Mouse (Mus musculus): ENCODE results near the gene Anxa10. TPM values are rescaled to one million over a fixed set of nuclear protein-coding genes. Genes with fewer than 3 reads are reported as not detected.
A peak's percentile ranks its signal among the peaks of the same experiment; 100 is the strongest.

Gene Anxa10
- polyA plus RNA-seq (2016; fragmentation: Nextera tagmentation; extraction: Ambion mirVana): not detected in 2 replicates

DNA sequence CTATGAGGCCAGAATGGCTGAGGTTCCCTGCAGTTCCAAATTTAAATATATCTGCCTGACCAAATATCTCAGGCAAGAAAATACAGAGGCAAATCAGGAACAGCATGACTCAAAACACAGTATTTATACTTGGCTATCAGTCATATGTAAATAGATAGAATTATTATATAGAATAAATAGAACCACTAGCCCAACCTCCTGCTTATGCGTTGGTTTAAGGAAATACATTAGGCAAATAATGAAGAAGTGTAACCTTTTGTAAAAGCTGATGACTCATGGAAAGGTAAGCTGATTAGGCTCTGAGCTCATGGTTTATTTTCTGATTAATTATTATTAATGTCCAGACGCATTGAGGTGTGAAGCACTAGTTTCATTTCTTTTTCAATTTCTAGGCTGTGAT is at the start of gene Anxa10:
Anxa10 (minus strand) TSS at position 53 of the 400 bp plus-strand sequence.
- no peaks in the 10 kb centered on the region for H3K4me1 ChIP-seq
- no peak within 1 kb of the TSS for H3K4me3 ChIP-seq
- H3K27ac ChIP-seq: no peak within 1 kb of the TSS
- no peaks in the 10 kb centered on the region for H3K27me3 ChIP-seq (replicated peaks)
- WGBS: 92% methylated on average over 2 of the region's 2 CpGs
- H3K9ac ChIP-seq: no peak within 1 kb of the TSS
- H3K4me2 ChIP-seq (replicated peaks): no peak within 1 kb of the TSS
- no peaks in the 10 kb centered on the region for H3K9me3 ChIP-seq
- no peak for ATAC-seq (ENCODE audit: low FRiP score, low read depth)
- no peaks in the 10 kb centered on the region for H3K36me3 ChIP-seq

DNA sequence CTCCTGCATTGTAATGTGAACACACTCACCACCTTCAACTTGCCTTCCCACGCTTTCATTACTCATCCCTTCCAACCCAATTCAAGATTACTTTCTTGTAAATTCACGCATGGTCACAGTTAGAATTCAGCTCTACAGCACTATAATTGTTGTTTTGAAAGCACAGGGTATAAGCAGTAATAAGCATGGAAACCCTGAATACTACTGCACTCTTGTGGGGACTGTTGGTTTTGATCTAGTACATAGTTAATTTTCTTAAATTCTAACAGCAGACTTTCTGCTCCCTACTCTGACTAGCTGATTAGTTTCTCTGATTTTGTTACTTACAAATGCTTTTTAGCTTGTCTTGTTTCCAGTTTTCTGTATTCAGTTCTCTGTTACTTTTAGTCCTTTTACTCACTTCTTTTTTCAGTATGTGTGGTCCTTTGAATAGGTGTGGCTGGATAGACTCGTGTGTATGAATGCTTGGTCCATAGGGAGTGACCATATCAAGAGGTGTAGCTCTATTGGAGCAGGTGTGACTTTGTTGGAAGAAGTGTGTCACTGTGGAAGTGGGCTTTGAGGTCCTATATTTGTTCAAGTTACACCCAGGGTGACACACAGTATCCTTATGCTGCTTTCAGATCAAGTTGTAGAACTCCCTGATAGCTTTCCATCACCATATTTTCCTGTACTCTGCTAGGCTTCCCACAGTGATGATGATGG is 9.9 kb upstream of the Anxa10 start:
- H3K4me1 ChIP-seq: no peaks in the 10 kb centered on the region
- H3K4me3 ChIP-seq: no peak overlapping the region
- no peak overlapping the region for H3K4me2 ChIP-seq (replicated peaks)
- no peak for ATAC-seq (ENCODE audit: low FRiP score, low read depth)
- WGBS: 72% methylated on average over 3 of the region's 3 CpGs
- no peaks in the 10 kb centered on the region for H3K9me3 ChIP-seq
- H3K27me3 ChIP-seq (replicated peaks): no peaks in the 10 kb centered on the region
- no peak overlapping the region for H3K27ac ChIP-seq
- no peaks in the 10 kb centered on the region for H3K36me3 ChIP-seq
- no peak overlapping the region for H3K9ac ChIP-seq

DNA sequence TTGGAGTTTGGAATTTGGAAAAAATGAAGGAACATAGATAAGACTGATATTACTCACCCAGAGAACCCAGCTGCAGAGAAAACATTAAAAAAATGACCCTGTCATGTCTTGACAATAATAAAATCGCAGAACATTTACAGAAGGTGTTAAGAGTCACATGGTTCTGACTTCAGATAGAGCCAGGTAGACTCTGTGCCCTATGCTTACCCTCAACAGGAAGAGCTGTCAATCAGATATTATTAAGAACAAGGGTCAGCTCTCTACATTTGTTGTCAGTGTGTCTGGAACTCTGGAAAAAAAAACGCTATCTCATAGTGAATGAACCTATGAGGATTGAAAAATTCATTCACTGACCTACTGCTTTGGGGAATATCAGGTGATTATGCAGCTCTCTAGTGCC is 25.7 kb downstream of the Anxa10 start:
- Histone ChIP-seq H3K27me3 (replicated peaks) (no peaks in the 10 kb centered on the region), H3K4me3 (no peak overlapping the region), H3K27ac (no peak overlapping the region), H3K9me3 (no peaks in the 10 kb centered on the region), H3K4me1 (no peaks in the 10 kb centered on the region), H3K9ac (no peak overlapping the region), H3K36me3 (no peaks in the 10 kb centered on the region), H3K4me2 (replicated peaks) (no peak overlapping the region)
- 94% methylated on average over 2 of the region's 2 CpGs for WGBS
- ATAC-seq (ENCODE audit: low FRiP score, low read depth): no peak

GRCm38 (mm10) chr8:62081804-62082203 is 41.1 kb downstream of the Anxa10 start:
- no peaks in the 10 kb centered on the region for H3K36me3 ChIP-seq
- H3K4me2 ChIP-seq (replicated peaks): no peak overlapping the region
- H3K9me3 ChIP-seq: no peaks in the 10 kb centered on the region
- H3K9ac ChIP-seq: no peak overlapping the region
- H3K4me1 ChIP-seq: no peaks in the 10 kb centered on the region
- no peak overlapping the region for H3K4me3 ChIP-seq
- WGBS: 87% methylated on average over 2 of the region's 2 CpGs
- ATAC-seq (ENCODE audit: low FRiP score, low read depth): no peak
- H3K27me3 ChIP-seq (replicated peaks): no peaks in the 10 kb centered on the region
- no peak overlapping the region for H3K27ac ChIP-seq

- WGBS: 49% methylated on average over 3 of the region's 3 CpGs
- peak; percentile 76; the same call in 1 of the 2 replicates for ATAC-seq (ENCODE audit: low FRiP score, low read depth)
- no peak overlapping the region for H3K4me3 ChIP-seq
Measured at GRCm38 (mm10) chr8:62080195-62080802, 42.7 kb downstream of the Anxa10 start.

DNA sequence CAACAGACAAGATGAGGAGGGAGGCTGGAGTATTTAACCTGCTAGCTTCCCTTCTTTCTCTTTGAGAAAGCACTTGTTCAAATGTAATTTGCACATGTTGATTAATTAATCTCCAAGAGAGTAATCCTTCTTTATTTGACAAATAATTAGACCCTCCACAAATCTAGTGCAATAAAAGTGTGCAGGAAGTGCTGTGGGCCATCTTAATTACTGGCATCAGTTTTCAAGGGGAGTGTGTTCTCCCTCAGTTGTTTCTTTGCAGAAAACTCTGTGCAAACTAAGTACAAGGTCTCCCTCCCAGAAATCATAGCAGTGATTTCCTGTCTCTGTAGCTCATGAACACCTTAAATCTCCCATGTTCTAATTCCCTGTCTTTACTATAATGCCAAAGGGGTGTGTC is 54.6 kb downstream of the Anxa10 start:
- Histone ChIP-seq H3K27ac (no peak overlapping the region), H3K9ac (no peak overlapping the region), H3K4me3 (no peak overlapping the region), H3K36me3 (no peaks in the 10 kb centered on the region), H3K9me3 (no peaks in the 10 kb centered on the region), H3K4me2 (replicated peaks) (no peak overlapping the region), H3K4me1 (no peaks in the 10 kb centered on the region), H3K27me3 (replicated peaks) (no peaks in the 10 kb centered on the region)
- no peak for ATAC-seq (ENCODE audit: low FRiP score, low read depth)

More at GRCm38 (mm10) chr8:62080195-62080802, 42.7 kb downstream of the Anxa10 start:
- Histone ChIP-seq H3K27ac (no peak overlapping the region), H3K9me3 (no peaks in the 10 kb centered on the region), H3K36me3 (no peaks in the 10 kb centered on the region), H3K4me2 (replicated peaks) (no peak overlapping the region), H3K4me1 (no peaks in the 10 kb centered on the region), H3K27me3 (replicated peaks) (no peaks in the 10 kb centered on the region), H3K9ac (no peak overlapping the region)

DNA sequence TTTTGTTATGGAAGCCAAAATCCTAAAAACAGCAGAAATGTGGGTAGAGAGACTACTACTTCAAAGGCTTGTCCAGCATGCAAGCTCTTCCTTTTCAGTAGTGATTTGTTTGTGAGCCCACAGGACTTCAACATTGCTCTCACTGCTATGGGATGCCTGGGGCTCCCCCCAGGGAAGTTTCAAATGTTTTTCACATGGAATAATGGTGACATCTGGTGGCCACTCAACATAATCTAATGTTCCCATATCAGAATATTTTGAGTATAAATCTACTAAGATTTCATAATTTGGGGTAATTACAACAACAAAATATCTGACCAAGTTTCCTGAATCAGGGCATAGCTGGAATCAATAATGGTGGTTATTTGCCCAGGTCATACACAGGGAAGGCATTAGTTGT is 62.6 kb downstream of the Anxa10 start:
- no peaks in the 10 kb centered on the region for H3K4me1 ChIP-seq
- ATAC-seq (ENCODE audit: low FRiP score, low read depth): no peak
- H3K9me3 ChIP-seq: no peaks in the 10 kb centered on the region
- no peaks in the 10 kb centered on the region for H3K36me3 ChIP-seq
- no peaks in the 10 kb centered on the region for H3K27me3 ChIP-seq (replicated peaks)
- no peak overlapping the region for H3K4me2 ChIP-seq (replicated peaks)
- H3K4me3 ChIP-seq: no peak overlapping the region
- no peak overlapping the region for H3K27ac ChIP-seq
- no peak overlapping the region for H3K9ac ChIP-seq

DNA sequence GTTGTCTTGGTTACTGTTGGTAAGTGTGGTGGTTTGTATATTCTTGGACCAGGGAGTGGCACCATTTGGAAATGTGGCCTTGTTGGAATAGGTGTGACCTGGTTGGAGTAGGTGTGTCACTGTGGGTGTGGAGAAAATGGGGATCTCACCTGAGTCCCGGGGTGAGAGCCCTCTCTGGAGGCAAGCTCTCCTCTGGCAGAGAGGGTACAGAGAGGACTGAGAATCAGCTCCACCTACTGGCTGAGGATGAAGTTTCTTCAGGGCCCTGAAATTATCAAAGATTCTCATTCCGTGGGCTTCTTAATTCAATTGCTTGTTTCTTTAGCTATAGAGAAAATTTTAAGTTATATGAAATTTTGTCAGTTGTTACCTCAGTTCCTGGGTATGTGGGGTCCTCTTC is 76.1 kb downstream of the Anxa10 start:
- no peak overlapping the region for H3K4me2 ChIP-seq (replicated peaks)
- no peaks in the 10 kb centered on the region for H3K9me3 ChIP-seq
- no peaks in the 10 kb centered on the region for H3K36me3 ChIP-seq
- no peaks in the 10 kb centered on the region for H3K4me1 ChIP-seq
- H3K4me3 ChIP-seq: no peak overlapping the region
- WGBS: 53% methylated on average over 2 of the region's 2 CpGs
- no peak for ATAC-seq (ENCODE audit: low FRiP score, low read depth)
- H3K27ac ChIP-seq: no peak overlapping the region
- H3K27me3 ChIP-seq (replicated peaks): no peaks in the 10 kb centered on the region
- no peak overlapping the region for H3K9ac ChIP-seq

- no peaks in the 10 kb centered on the region for H3K4me1 ChIP-seq
- no peak for ATAC-seq (ENCODE audit: low FRiP score, low read depth)
Measured at GRCm38 (mm10) chr8:62034351-62034750, 88.6 kb downstream of the Anxa10 start.

DNA sequence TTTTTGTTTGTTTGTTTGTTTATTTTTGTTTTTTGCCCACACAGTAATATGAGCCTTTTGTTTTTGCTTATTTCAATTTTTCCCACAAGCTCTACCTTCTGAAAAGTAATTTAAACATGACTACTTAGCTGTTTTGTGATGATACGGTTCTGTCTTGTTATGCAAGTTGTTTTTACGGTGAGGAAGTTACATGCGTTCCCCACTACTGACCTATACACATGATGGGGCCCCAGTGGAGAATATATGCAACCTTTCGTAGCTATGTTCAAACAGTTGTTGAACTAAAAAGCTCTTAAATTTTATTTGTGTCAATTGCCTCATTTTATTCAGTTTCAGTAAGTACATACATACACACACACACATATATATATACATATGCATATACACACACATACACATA is 108.4 kb downstream of the Anxa10 start:
- H3K27ac ChIP-seq: no peak overlapping the region
- no peaks in the 10 kb centered on the region for H3K9me3 ChIP-seq
- H3K27me3 ChIP-seq (replicated peaks): no peaks in the 10 kb centered on the region
- 91% methylated on average over 4 of the region's 4 CpGs for WGBS
- no peak overlapping the region for H3K4me2 ChIP-seq (replicated peaks)
- H3K4me1 ChIP-seq: no peaks in the 10 kb centered on the region
- H3K4me3 ChIP-seq: no peak overlapping the region
- H3K9ac ChIP-seq: no peak overlapping the region
- ATAC-seq (ENCODE audit: low FRiP score, low read depth): no peak
- H3K36me3 ChIP-seq: no peaks in the 10 kb centered on the region

More at GRCm38 (mm10) chr8:62034351-62034750, 88.6 kb downstream of the Anxa10 start:
- no peaks in the 10 kb centered on the region for H3K9me3 ChIP-seq
- no peaks in the 10 kb centered on the region for H3K27me3 ChIP-seq (replicated peaks)
- no peak overlapping the region for H3K9ac ChIP-seq
- H3K36me3 ChIP-seq: no peaks in the 10 kb centered on the region
- no peak overlapping the region for H3K4me3 ChIP-seq
- H3K4me2 ChIP-seq (replicated peaks): no peak overlapping the region
- no peak overlapping the region for H3K27ac ChIP-seq
- 67% methylated on average over 3 of the region's 3 CpGs for WGBS

DNA sequence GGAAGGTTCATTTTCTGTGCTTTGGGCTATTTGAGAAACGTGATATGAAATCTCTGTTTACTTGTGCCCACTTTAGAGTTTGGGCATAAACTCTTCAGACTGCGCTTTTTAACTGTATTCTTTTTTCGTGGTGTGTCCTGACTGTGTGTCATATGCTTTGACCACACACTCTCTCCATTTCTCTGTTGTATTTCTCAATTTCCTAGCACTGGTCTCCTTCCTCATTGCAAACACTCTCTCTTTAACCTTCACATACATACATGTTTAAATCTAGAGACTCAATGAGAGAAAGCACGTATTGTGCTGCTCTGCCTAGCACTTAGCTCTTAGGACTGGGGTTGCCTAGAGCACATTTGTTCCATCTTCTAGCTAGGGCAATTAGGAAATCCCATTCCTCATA is 108.8 kb downstream of the Anxa10 start:
- 91% methylated on average over 4 of the region's 4 CpGs for WGBS
- no peak overlapping the region for H3K27ac ChIP-seq
- no peaks in the 10 kb centered on the region for H3K9me3 ChIP-seq
- no peaks in the 10 kb centered on the region for H3K36me3 ChIP-seq
- no peak overlapping the region for H3K4me2 ChIP-seq (replicated peaks)
- no peaks in the 10 kb centered on the region for H3K27me3 ChIP-seq (replicated peaks)
- no peak overlapping the region for H3K9ac ChIP-seq
- no peak for ATAC-seq (ENCODE audit: low FRiP score, low read depth)
- no peak overlapping the region for H3K4me3 ChIP-seq
- H3K4me1 ChIP-seq: no peaks in the 10 kb centered on the region
